9 mouse cellular contexts compared by ENCODE assay signal in genomic region chr9:59691635-59692094, GRCm38 (mm10). TPM values are rescaled to one million over a fixed set of nuclear protein-coding genes. Genes with fewer than 3 reads are reported as not detected.
DNase-seq lines count a peak whose midpoint lies in the region; ATAC-seq and TF ChIP-seq lines count a peak whose summit lies in the region.
"Had no signal": no experiment of that assay in that cellular context is flagged by ENCODE, and none has a peak within 500 bp of the region (broad histone marks: within the 10 kb centered on the region; RNA-seq: fewer than 3 reads in every experiment).

No protein-coding gene starts in this region.

- no peaks in the 10 kb centered on the region for H3K9me3 ChIP-seq in ES-E14 (ENCODE audit: control insufficient read depth, insufficient read depth, low read depth, low read length)
- H3K9me3 ChIP-seq in hindbrain, embryonic 15.5 days, result no peaks in the 10 kb centered on the region
- H3K9me3 ChIP-seq: G1E had no signal

- TF ChIP-seq CTCF in gastrocnemius, adult 2 months (IDR thresholded peaks at IDR 0.05), result no peak

- peak; percentile 86 for ATAC-seq in hindbrain, embryonic 15.5 days (ENCODE audit: low FRiP score, low read depth)

- peaks cover 2 to 23% of the 10 kb centered on the region in 2 experiments; a peak in 1 of 4 replicates for H3K4me1 ChIP-seq in ES-E14 (ENCODE audit: control insufficient read depth in 2 of 2, insufficient read depth in 2 of 2, low read length in 2 of 2, poor library complexity in 1 of 2)
- H3K4me1 ChIP-seq in hindbrain, embryonic 15.5 days (replicated peaks), result peaks cover 13% of the 10 kb centered on the region

- peak overlapping the region; percentile 55 for H3K4me2 ChIP-seq in hindbrain, embryonic 15.5 days

- no peak for DNase-seq in ES-E14 (ENCODE audit: low read depth, low spot score)
- DNase-seq in cerebellum, postnatal 14 days, result peak; percentile 72 to 83
- peak; percentile 90 for DNase-seq in gastrocnemius, adult 2 months
- peak; percentile 82 to 83 for DNase-seq in layer of hippocampus, postnatal 36 days
- peak; percentile 91 for DNase-seq in lung, postnatal 14 days
- peak; percentile 85 for DNase-seq in right cerebral cortex, adult 2 months (ENCODE audit: low spot score in 2 of 2)
- DNase-seq in thymus, postnatal 0 days (ENCODE audit: low spot score), result no peak

- no peaks in the 10 kb centered on the region for H3K27me3 ChIP-seq in hindbrain, embryonic 15.5 days

- in situ Hi-C loops in ES-E14 (cut with MboI; ENCODE audit: low sequenced_read_pairs in 2 of 2, unreplicated experiment in 2 of 2), result no loop called here

- peak overlapping the region; percentile 48 for H3K9ac ChIP-seq in ES-E14 (ENCODE audit: insufficient read depth, low read depth, low read length, poor library complexity, severe bottlenecking)
- peak overlapping the region; percentile 5; the same call in 1 of the 2 replicates for H3K9ac ChIP-seq in hindbrain, embryonic 15.5 days

- H3K4me3 ChIP-seq in ES-E14 (ENCODE audit: insufficient read depth in 1 of 2, low read depth in 1 of 2, low read length in 2 of 2, poor library complexity in 1 of 2, severe bottlenecking in 1 of 2), result peak overlapping the region; percentile 49 to 62
- H3K4me3 ChIP-seq in gastrocnemius, adult 2 months, result peak overlapping the region; percentile 69
- H3K4me3 ChIP-seq in hindbrain, embryonic 15.5 days, result peak overlapping the region; percentile 29

- intact Hi-C loops in gastrocnemius, adult 2 months (cut with DNase I), result no loop called here

- 1% methylated on average over 23 of the region's 23 CpGs for WGBS in hindbrain, embryonic 15.5 days

- H3K27ac ChIP-seq in ES-E14 (ENCODE audit: insufficient read depth, low read depth, low read length, poor library complexity, severe bottlenecking), result no peak overlapping the region
- H3K27ac ChIP-seq in gastrocnemius, adult 2 months, result peak overlapping the region; percentile 61
- peak overlapping the region; percentile 11; the same call in 1 of the 2 replicates for H3K27ac ChIP-seq in hindbrain, embryonic 15.5 days (replicated peaks)

- no peaks in the 10 kb centered on the region for H3K36me3 ChIP-seq in ES-E14 (ENCODE audit: control insufficient read depth, insufficient read depth, low read length, poor library complexity, severe bottlenecking)
- H3K36me3 ChIP-seq in hindbrain, embryonic 15.5 days, result no peaks in the 10 kb centered on the region
- H3K36me3 ChIP-seq: G1E had no signal

TF ChIP-seq in ES-E14, 5 proteins besides CTCF, POLR2A, EP300 and RAD21:
- TF ChIP-seq ZC3H11A (IDR thresholded peaks at IDR 0.05; ENCODE audit: borderline replicate concordance, low read depth, low read length), result no peak
- TF ChIP-seq HCFC1 (IDR thresholded peaks at IDR 0.05; ENCODE audit: borderline replicate concordance, insufficient read depth, low read length), result no peak
- no peak for TF ChIP-seq ZNF384 (IDR thresholded peaks at IDR 0.05; ENCODE audit: low read depth, low read length)
- no peak for TF ChIP-seq CHD2 (IDR thresholded peaks at IDR 0.05; ENCODE audit: low read depth, low read length)
- no peak for TF ChIP-seq MAFK (IDR thresholded peaks at IDR 0.05; ENCODE audit: insufficient read depth, low read depth, low read length)

RNA-seq across cellular contexts. Expression of gene Gramd2, which starts 11.7 kb away (rescaled TPM):
- total RNA-seq in ES-E14 (2012; rRNA removed), result 3.0 and 3.5 TPM in 2 replicates
- total RNA-seq in gastrocnemius, adult 2 months (2021), result under 1 TPM; 0.11 to 0.13 TPM
- polyA plus RNA-seq in hindbrain, embryonic 15.5 days (2015; fragmentation: Nextera tagmentation; extraction: Ambion mirVana), result 3.9 and 5.2 TPM in 2 replicates
- 1 to 10 TPM; 5.0 to 6.9 TPM for total RNA-seq in layer of hippocampus, postnatal 36 days (2021)
- polyA plus RNA-seq in thymus, postnatal 0 days (2015; fragmentation: Nextera tagmentation; extraction: Ambion mirVana), result 0.20 and 0.41 TPM in 2 replicates
- total RNA-seq: G1E had no signal
- polyA plus RNA-seq: G1E had no signal

RNA-seq across cellular contexts. Expression of gene Pkm, which starts 35.5 kb away (rescaled TPM):
- 2,243 and 2,388 TPM in 2 replicates for total RNA-seq in ES-E14 (2012; rRNA removed)
- total RNA-seq in gastrocnemius, adult 2 months (2021), result 1,000 to 10,000 TPM; 2,556 to 3,331 TPM
- polyA plus RNA-seq in hindbrain, embryonic 15.5 days (2015; fragmentation: Nextera tagmentation; extraction: Ambion mirVana), result 1,018 and 1,098 TPM in 2 replicates
- total RNA-seq in layer of hippocampus, postnatal 36 days (2021), result 1,000 to 10,000 TPM; 1,284 to 1,365 TPM
- 599 and 667 TPM in 2 replicates for polyA plus RNA-seq in thymus, postnatal 0 days (2015; fragmentation: Nextera tagmentation; extraction: Ambion mirVana)

RNA-seq across cellular contexts. Expression of gene Senp8, which starts 58.8 kb away (rescaled TPM):
- 5.0 and 6.1 TPM in 2 replicates for total RNA-seq in ES-E14 (2012; rRNA removed)
- total RNA-seq in gastrocnemius, adult 2 months (2021), result 10 to 100 TPM in 1 of 2 experiments, 1 to 10 TPM in 1; 9.1 to 13.4 TPM
- polyA plus RNA-seq in hindbrain, embryonic 15.5 days (2015; fragmentation: Nextera tagmentation; extraction: Ambion mirVana), result 10.2 and 11.8 TPM in 2 replicates
- total RNA-seq in layer of hippocampus, postnatal 36 days (2021), result 10 to 100 TPM in 1 of 2 experiments, 1 to 10 TPM in 1; 9.7 to 11.5 TPM
- 6.6 and 8.6 TPM in 2 replicates for polyA plus RNA-seq in thymus, postnatal 0 days (2015; fragmentation: Nextera tagmentation; extraction: Ambion mirVana)

RNA-seq across cellular contexts. Expression of gene Myo9a, which starts 59.0 kb away (rescaled TPM):
- total RNA-seq in ES-E14 (2012; rRNA removed), result 13.0 and 17.0 TPM in 2 replicates
- total RNA-seq in gastrocnemius, adult 2 months (2021), result 10 to 100 TPM in 1 of 2 experiments, 1 to 10 TPM in 1; 9.3 to 10.7 TPM
- 24.6 and 25.1 TPM in 2 replicates for polyA plus RNA-seq in hindbrain, embryonic 15.5 days (2015; fragmentation: Nextera tagmentation; extraction: Ambion mirVana)
- 10 to 100 TPM; 65.4 to 72.9 TPM for total RNA-seq in layer of hippocampus, postnatal 36 days (2021)
- polyA plus RNA-seq in thymus, postnatal 0 days (2015; fragmentation: Nextera tagmentation; extraction: Ambion mirVana), result 3.4 and 4.3 TPM in 2 replicates

Comparison
In these comparisons a context has a peak if more than half of its experiments do, and no peak if none do; other contexts are left out.
1. DNase-seq: peak in cerebellum, postnatal 14 days (2 of 2), gastrocnemius, adult 2 months (single experiment), layer of hippocampus, postnatal 36 days (2 of 2), lung, postnatal 14 days (single experiment) and right cerebral cortex, adult 2 months (2 of 2); none in ES-E14 (single experiment) and thymus, postnatal 0 days (single experiment).
2. Peak in every context shown above with its lines, with median percentiles within 50 percentile points of each other: H3K4me3 ChIP-seq.